Mouse (Mus musculus) thymus, postnatal 25 days (tissue): Measurements from ENCODE around the gene Tff2.

Experiments used
- DNase-seq: peaks from one replicate; pipeline ENCODE4 v3.0.0; 2022

Tff2 gene

DNA sequence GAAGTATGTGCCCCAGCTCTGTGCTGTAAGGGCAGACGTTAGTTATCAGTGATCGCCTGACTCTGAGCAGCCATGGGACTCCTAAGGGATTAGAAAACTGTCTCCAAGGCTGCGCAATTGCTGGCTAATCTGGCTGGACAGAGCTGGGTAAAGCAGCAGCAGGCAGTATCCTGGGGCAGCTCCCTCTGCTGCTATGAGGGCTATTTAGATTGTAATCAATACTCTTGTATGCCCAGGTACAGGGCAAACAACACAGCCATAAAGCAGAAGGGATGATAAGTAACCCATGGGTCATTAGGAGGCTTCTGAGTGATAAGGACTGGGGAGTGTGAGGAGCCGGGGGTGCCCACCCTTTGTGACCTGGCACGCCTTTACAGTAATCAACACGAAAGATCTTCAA lies 9.2 kb downstream of the Tff2 start:
- DNase-seq: no peak

DNA sequence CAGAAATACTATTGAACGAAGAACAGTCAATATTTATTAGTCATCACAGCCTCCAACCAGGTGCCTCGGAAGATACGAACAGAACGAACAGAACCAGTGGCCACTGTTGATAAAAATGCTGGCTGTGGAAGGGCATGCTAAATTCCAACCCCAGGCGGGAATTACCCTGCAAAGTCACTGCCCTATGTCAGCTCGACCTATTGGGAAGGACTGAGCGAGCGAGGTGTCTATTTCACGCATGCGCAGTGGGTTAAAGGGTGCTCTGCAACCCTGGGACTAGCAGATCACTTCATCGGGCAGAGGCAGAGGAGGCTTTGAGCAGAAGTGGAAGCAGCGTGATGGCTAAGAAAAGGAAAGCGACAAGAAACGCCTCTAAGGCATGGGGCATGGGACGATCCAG lies 10.3 kb downstream of the Tff2 start:
- DNase-seq: no peak

- no peak for DNase-seq
Observed at GRCm38 (mm10) chr17:31131269-31131821, 12.7 kb downstream of the Tff2 start.

GRCm38 (mm10) chr17:31129452-31129851 lies 14.6 kb downstream of the Tff2 start, which contains the start of gene Tff3:
Gene Tff3 (minus strand): TSS chr17:31129646.
- DNase-seq: no peak

- DNase-seq: no peak
Observed at GRCm38 (mm10) chr17:31128708-31129318, 15.3 kb downstream of the Tff2 start.

GRCm38 (mm10) chr17:31125548-31126266 lies 18.4 kb downstream of the Tff2 start:
- DNase-seq: no peak

GRCm38 (mm10) chr17:31121975-31122374 lies 22.1 kb downstream of the Tff2 start:
- DNase-seq: peak; percentile 70

GRCm38 (mm10) chr17:31119429-31119828 lies 24.7 kb downstream of the Tff2 start:
- peak; percentile 86 for DNase-seq

- no peak for DNase-seq
Observed at GRCm38 (mm10) chr17:31117946-31118345, 26.1 kb downstream of the Tff2 start.

DNA sequence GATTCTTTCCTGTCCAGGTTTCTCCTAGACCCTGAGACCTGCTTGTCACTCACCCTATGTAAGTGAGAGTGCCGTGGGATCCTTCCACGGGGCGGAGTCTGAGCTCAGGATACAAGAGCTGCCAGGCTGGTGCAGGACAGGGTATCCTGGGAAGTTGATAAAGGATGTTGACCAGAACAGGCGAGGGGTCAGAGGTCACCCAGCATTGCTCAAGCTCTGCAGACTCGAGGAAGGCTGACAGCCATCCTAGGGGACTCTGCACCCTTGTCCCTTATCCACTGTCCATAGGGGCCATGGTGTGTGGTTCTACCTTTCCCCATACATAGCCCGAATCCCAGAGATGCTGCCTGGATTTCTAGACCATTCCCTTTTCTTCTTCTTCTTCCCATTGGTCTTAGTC lies 28.0 kb downstream of the Tff2 start:
- DNase-seq: no peak

DNA sequence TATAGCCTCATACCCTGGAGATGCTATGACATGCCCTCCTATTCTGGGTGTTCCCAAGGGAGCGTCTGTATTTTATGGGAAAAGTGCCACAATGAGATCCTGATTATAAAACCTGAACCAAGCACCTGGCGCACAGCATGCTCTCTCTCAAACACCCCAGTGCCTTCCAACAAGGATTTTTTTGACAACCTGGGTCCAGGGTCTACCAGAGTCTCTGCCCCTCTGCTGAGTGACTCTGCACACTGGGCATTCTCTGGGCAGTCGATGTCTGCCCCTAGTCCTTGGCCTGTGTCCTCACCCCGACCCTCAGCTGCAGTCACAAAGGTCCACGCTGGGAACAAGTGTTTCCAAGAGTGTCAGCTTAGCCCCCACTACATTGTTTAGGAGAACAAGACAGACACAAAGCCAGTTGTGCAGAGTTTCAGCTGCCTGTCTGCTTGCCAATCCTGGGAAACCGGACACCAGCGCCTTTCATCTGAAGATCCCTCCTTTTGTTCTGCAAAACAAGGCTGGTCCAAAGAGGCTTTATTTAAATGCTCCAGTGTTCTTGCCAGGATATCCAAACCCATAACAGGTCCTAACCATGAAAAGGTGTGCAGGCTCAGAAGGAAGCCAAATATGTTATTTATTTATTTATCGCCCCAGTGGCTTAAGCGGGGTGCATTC lies 30.8 kb downstream of the Tff2 start:
- no peak for DNase-seq

DNA sequence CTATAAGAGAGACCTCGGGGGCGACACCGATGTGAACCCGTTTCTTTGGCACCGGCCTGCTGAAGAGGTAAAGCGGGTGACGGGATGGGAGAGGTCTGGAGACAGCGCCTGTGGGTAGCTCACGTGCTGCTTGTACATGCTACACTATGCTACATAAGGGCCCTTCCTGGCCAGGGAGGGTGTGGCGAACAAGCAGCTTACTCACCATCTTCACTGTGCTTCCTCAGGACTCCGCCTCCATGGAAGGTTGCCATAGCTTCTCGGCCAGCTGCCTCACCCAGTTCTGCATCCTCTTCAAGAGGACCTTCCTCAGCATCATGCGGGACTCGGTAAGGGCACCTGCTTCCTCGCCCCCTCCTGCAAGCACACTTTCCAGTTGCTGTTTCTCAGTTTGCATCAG lies 35.7 kb downstream of the Tff2 start:
- no peak for DNase-seq

- DNase-seq: no peak
Observed at GRCm38 (mm10) chr17:31103823-31104222, 40.3 kb downstream of the Tff2 start.

DNA sequence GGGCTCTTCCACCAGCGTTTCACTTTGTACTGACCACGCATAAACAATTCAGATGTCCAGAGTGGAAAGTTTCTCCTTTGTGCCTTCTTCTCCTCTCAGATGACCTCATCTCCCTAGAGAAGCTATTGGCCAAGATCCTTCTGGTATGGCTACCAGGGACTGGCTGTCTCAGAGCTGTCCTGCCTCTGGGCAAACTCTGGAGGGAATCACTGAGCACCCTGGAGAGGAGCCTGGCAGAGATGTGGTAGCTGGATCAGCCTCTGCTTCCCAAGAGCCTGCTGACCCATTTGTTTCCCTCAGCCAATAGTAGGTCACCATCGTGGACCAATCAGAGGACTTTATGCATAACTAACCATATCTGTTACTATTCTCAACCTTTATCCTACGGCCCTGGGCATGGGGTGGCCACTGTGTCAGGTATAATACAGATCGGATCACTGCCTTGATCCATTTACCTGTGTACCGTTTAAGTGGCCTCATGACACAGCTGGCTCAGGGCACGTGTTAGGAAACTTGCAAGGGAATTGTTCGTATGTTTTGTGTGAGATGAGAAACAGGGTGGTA lies 41.0 kb downstream of the Tff2 start:
- no peak for DNase-seq

GRCm38 (mm10) chr17:31098788-31099187 lies 45.3 kb downstream of the Tff2 start:
- no peak for DNase-seq

DNA sequence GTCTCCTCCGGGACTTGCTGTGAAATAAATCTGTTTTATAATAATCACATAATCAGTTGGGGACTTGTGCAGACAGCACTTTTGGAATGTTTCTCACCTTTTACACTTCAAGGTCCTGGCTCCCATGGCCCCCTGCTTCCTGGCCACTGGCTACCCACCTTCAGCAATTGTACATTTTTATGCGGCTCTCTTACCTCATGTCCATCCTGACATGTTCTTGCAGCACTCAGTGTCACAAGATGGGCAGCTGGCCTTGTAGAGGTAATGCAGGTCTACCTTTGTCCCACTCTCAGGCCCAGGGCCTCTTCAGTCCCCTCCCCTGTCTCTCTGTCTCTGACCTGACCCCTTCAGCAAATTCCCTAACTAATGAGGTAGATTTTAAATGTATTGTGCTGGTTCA lies 47.2 kb downstream of the Tff2 start:
- DNase-seq: no peak

DNA sequence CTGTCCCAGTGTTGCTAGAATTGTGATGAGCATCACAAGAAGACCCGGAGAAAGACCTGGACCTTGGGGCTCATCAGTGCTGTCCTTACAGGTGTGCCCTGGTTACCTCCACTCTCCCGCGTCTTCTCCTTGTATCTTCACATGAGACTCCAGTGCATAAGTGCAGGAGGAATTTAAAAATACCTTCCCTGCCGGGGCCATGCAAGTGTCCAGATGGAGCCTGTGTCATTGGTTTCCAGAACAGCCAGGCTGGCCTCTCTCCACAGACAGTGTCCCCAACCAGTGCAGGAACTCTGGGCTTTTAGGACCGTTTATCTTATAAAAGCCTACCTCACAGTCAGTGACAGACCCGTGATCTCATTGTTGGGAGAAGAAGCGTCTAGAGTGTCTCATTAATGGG lies 48.5 kb downstream of the Tff2 start:
- DNase-seq: no peak

DNA sequence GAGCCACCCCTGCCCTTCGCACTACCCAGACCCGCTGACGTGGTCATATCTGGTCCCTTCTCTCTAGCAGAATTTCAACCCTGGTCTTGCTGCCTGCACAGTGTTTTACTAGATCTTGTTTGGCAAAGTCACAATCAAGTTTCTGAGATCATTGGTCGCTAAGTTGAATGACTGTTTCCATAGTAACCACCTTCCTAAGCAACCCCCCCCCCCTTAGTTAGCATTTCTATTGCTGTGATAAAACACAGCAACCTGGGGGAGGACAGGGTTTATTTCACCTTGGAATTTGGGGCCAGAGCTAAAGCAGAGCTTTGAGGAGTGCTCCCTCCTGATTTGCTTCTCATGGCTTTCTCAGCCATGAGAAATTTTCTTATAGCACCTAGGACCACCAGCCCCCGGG lies 49.3 kb downstream of the Tff2 start:
- DNase-seq: no peak
